Mouse (Mus musculus) CH12.LX (cell line): ENCODE data around the gene Wfikkn1.

ENCODE experiments used
- CHD1 ChIP-seq: IDR thresholded peaks from 2 replicates; pipeline ENCODE4 v1.6.1; 2012; ENCODE audit warnings: low read depth, low read length, improper control_type of control experiment, inconsistent platforms
- CHD2 ChIP-seq: IDR thresholded peaks from 2 replicates; pipeline ENCODE4 v1.6.1; 2011; ENCODE audit warnings: low read length, improper control_type of control experiment
- CTCF ChIP-seq, 2 experiments: IDR thresholded peaks in 1 of 2; conservative IDR thresholded peaks in 1 of 2; 2 replicates each; pipeline ENCODE4 v1.5.1; 2011 to 2012; ENCODE audit warnings: low read depth in 2 of 2, low read length in 2 of 2, improper control_type of control experiment in 1 of 2, inconsistent platforms in 1 of 2, mild to moderate bottlenecking in 1 of 2, moderate library complexity in 1 of 2
- E2F4 ChIP-seq: IDR thresholded peaks from 2 replicates; pipeline ENCODE4 v1.6.1; 2011; ENCODE audit warnings: low read depth, low read length, improper control_type of control experiment; ENCODE audit not compliant: insufficient replicate concordance
- GABPA ChIP-seq: IDR thresholded peaks from 2 replicates; pipeline ENCODE4 v1.6.1; 2012; ENCODE audit warnings: low read depth, low read length, improper control_type of control experiment, inconsistent platforms; ENCODE audit not compliant: insufficient replicate concordance
- KAT2A ChIP-seq: IDR thresholded peaks from 2 replicates; pipeline ENCODE4 v1.6.1; 2012; ENCODE audit warnings: low read length, improper control_type of control experiment, inconsistent platforms; ENCODE audit not compliant: insufficient replicate concordance
- MAZ ChIP-seq: IDR thresholded peaks from 2 replicates; pipeline ENCODE4 v1.6.1; 2012; ENCODE audit warnings: low read depth, mild to moderate bottlenecking, inconsistent platforms, low read length, improper control_type of control experiment, moderate library complexity
- POLR2A ChIP-seq: IDR thresholded peaks from 2 replicates; pipeline ENCODE4 v1.6.1; 2011; ENCODE audit warnings: low read depth, mild to moderate bottlenecking, improper control_type of control experiment, low read length
- USF1 ChIP-seq: IDR thresholded peaks from 2 replicates; pipeline ENCODE4 v1.6.1; 2014; ENCODE audit warnings: low read depth, mild to moderate bottlenecking, inconsistent platforms, low read length, improper control_type of control experiment
- USF2 ChIP-seq: conservative IDR thresholded peaks from 2 replicates; pipeline ENCODE4 v1.6.1; 2011; ENCODE audit warnings: low read depth, low read length, improper control_type of control experiment
- ZNF384 ChIP-seq: IDR thresholded peaks from 2 replicates; pipeline ENCODE4 v1.6.1; 2012; ENCODE audit warnings: low read depth, low read length, improper control_type of control experiment, inconsistent platforms

DNA sequence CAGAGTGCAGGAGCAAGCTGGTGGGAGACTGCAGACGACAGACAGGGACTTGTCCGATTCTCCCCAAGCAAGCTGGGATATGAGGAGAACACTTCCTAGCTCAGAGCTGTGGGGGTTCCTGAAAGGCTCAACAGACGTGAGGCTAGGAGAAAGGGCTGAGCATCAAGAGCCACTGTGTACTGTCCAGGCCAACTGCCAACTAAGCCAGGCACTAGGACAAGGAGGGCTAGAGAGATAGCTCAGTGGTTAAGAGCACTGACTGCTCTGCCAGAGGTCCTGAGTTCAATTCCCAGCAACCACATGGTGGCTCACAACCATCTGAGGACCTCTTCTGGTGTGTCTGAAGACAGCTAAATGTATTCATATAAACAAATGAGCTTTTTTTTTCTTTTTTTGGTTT lies 38.1 kb downstream of the Wfikkn1 start:
- TF ChIP-seq CTCF (conservative IDR thresholded peaks at IDR 0.05 in 1 of 2, IDR thresholded peaks at IDR 0.05 in 1 of 2; ENCODE audit: low read depth in 2 of 2, low read length in 2 of 2), result no peak
- 0 out of 2 replicates have a peak, but pooled peaks have one; percentile 19 for TF ChIP-seq ZNF384
- TF ChIP-seq CHD1, result no peak
- TF ChIP-seq KAT2A, result no peak
- no peak for TF ChIP-seq E2F4
- no peak for TF ChIP-seq POLR2A
- no peak for TF ChIP-seq GABPA
- no peak for TF ChIP-seq USF1
- TF ChIP-seq USF2, result no peak
- no peak for TF ChIP-seq MAZ
- no peak for TF ChIP-seq CHD2
